Mouse (Mus musculus) CH12.LX (cell line): ENCODE data around the gene Edar. TPM values are rescaled to one million over a fixed set of nuclear protein-coding genes. Genes with fewer than 3 reads are reported as not detected.

Experiments
- DNase-seq: peaks from one replicate; pipeline ENCODE4 v3.0.0-alpha.2; 2013; ENCODE audit errors: extremely low read depth
- H3K27ac ChIP-seq: 2 replicates; pipeline ENCODE4 v1.5.1; 2012; ENCODE audit warnings: low read depth, mild to moderate bottlenecking, control low read depth, moderate library complexity; ENCODE audit not compliant: insufficient read depth
- H3K27me3 ChIP-seq: replicated peaks from 2 replicates; pipeline ENCODE3; 2012; ENCODE audit warnings: inconsistent platforms
- H3K36me3 ChIP-seq, 2 experiments: replicated peaks in 1 of 2; 2 replicates each; pipeline versions ENCODE3 to v1.6.1; 2012; ENCODE audit warnings: inconsistent platforms in 1 of 2, low read length in 1 of 2, mild to moderate bottlenecking in 1 of 2, mixed read lengths in 1 of 2, moderate library complexity in 1 of 2; ENCODE audit not compliant: control insufficient read depth in 1 of 2, insufficient read depth in 1 of 2
- H3K4me1 ChIP-seq, 2 experiments: 2 replicates each; pipeline ENCODE4 v1.6.1; 2012; ENCODE audit warnings: inconsistent platforms in 1 of 2, moderate library complexity in 1 of 2; ENCODE audit not compliant: insufficient read depth in 2 of 2, control insufficient read depth in 1 of 2
- H3K4me2 ChIP-seq: 2 replicates; pipeline ENCODE4 v1.6.1; 2012; ENCODE audit warnings: low read depth, mild to moderate bottlenecking, control low read depth; ENCODE audit not compliant: poor library complexity, insufficient read depth, severe bottlenecking
- H3K4me3 ChIP-seq, 3 experiments: fragments of 150-350 bp in 1 of 3; sonication (generic) in 1 of 3; replicated peaks in 1 of 3; 2 replicates each; pipeline versions ENCODE3 to v1.5.1; 2011 to 2012; ENCODE audit warnings: low read depth in 2 of 3, low read length in 2 of 3, mild to moderate bottlenecking in 2 of 3, moderate library complexity in 2 of 3, control low read depth in 1 of 3, improper control_type of control experiment in 1 of 3, inconsistent platforms in 1 of 3, mixed read lengths in 1 of 3; ENCODE audit not compliant: poor library complexity in 1 of 3
- H3K79me2 ChIP-seq: replicated peaks from 2 replicates; pipeline ENCODE4 v1.6.1; 2012; ENCODE audit warnings: mild to moderate bottlenecking, moderate library complexity; ENCODE audit not compliant: control insufficient read depth, poor library complexity, insufficient read depth, severe bottlenecking; ENCODE audit errors: extremely low read depth
- H3K9ac ChIP-seq: 2 replicates; pipeline ENCODE4 v1.6.1; 2012; ENCODE audit warnings: low read depth, mild to moderate bottlenecking, control low read depth, moderate library complexity; ENCODE audit not compliant: insufficient read depth
- H3K9me3 ChIP-seq: replicated peaks from 2 replicates; pipeline ENCODE3; 2012; ENCODE audit warnings: low read length, inconsistent platforms, mixed read lengths
- BHLHE40 ChIP-seq: IDR thresholded peaks from 2 replicates; pipeline ENCODE4 v1.6.1; 2011; ENCODE audit warnings: mild to moderate bottlenecking, low read depth, low read length, improper control_type of control experiment
- CHD1 ChIP-seq: IDR thresholded peaks from 2 replicates; pipeline ENCODE4 v1.6.1; 2012; ENCODE audit warnings: low read depth, low read length, improper control_type of control experiment, inconsistent platforms
- E2F4 ChIP-seq: IDR thresholded peaks from 2 replicates; pipeline ENCODE4 v1.6.1; 2011; ENCODE audit warnings: low read depth, low read length, improper control_type of control experiment; ENCODE audit not compliant: insufficient replicate concordance
- ELF1 ChIP-seq: IDR thresholded peaks from 2 replicates; pipeline ENCODE4 v1.6.1; 2014; ENCODE audit warnings: low read depth, mild to moderate bottlenecking, inconsistent platforms, low read length, improper control_type of control experiment
- GABPA ChIP-seq: IDR thresholded peaks from 2 replicates; pipeline ENCODE4 v1.6.1; 2012; ENCODE audit warnings: low read depth, low read length, improper control_type of control experiment, inconsistent platforms; ENCODE audit not compliant: insufficient replicate concordance
- IRF4 ChIP-seq: IDR thresholded peaks from 2 replicates; pipeline ENCODE4 v1.6.1; 2014; ENCODE audit warnings: low read depth, mild to moderate bottlenecking, inconsistent platforms, low read length, improper control_type of control experiment
- JUN ChIP-seq: IDR thresholded peaks from 2 replicates; pipeline ENCODE4 v1.6.1; 2011; ENCODE audit warnings: low read depth, mild to moderate bottlenecking, low read length, improper control_type of control experiment, moderate library complexity; ENCODE audit not compliant: insufficient read depth
- KAT2A ChIP-seq: IDR thresholded peaks from 2 replicates; pipeline ENCODE4 v1.6.1; 2012; ENCODE audit warnings: low read length, improper control_type of control experiment, inconsistent platforms; ENCODE audit not compliant: insufficient replicate concordance
- MAFK ChIP-seq: IDR thresholded peaks from 2 replicates; pipeline ENCODE4 v1.6.1; 2011; ENCODE audit warnings: low read length, improper control_type of control experiment; ENCODE audit not compliant: insufficient replicate concordance
- MAZ ChIP-seq: IDR thresholded peaks from 2 replicates; pipeline ENCODE4 v1.6.1; 2012; ENCODE audit warnings: low read depth, mild to moderate bottlenecking, inconsistent platforms, low read length, improper control_type of control experiment, moderate library complexity
- MXI1 ChIP-seq: IDR thresholded peaks from 2 replicates; pipeline ENCODE4 v1.6.1; 2011; ENCODE audit warnings: mild to moderate bottlenecking, low read depth, low read length, improper control_type of control experiment
- MYC ChIP-seq: IDR thresholded peaks from 2 replicates; pipeline ENCODE4 v1.6.1; 2011; ENCODE audit warnings: low read depth, mild to moderate bottlenecking, improper control_type of control experiment, low read length
- NRF1 ChIP-seq: IDR thresholded peaks from 2 replicates; pipeline ENCODE4 v1.6.1; 2014; ENCODE audit warnings: low read depth, mild to moderate bottlenecking, inconsistent platforms, low read length, improper control_type of control experiment, moderate library complexity
- PAX5 ChIP-seq: IDR thresholded peaks from 2 replicates; pipeline ENCODE4 v1.6.1; 2012; ENCODE audit warnings: low read length, inconsistent platforms, mixed read lengths
- RAD21 ChIP-seq: IDR thresholded peaks from 2 replicates; pipeline ENCODE4 v1.6.1; 2011; ENCODE audit warnings: low read depth, mild to moderate bottlenecking, low read length, improper control_type of control experiment, moderate library complexity
- RCOR1 ChIP-seq: conservative IDR thresholded peaks from 2 replicates; pipeline ENCODE4 v1.6.1; 2012; ENCODE audit warnings: low read depth, mild to moderate bottlenecking, inconsistent platforms, low read length, improper control_type of control experiment
- SMC3 ChIP-seq: IDR thresholded peaks from 2 replicates; pipeline ENCODE4 v1.6.1; 2011; ENCODE audit warnings: low read depth, low read length, improper control_type of control experiment
- TCF12 ChIP-seq: IDR thresholded peaks from 2 replicates; pipeline ENCODE4 v1.6.1; 2014; ENCODE audit warnings: low read depth, mild to moderate bottlenecking, inconsistent platforms, low read length, improper control_type of control experiment
- USF1 ChIP-seq: IDR thresholded peaks from 2 replicates; pipeline ENCODE4 v1.6.1; 2014; ENCODE audit warnings: low read depth, mild to moderate bottlenecking, inconsistent platforms, low read length, improper control_type of control experiment
- ZKSCAN1 ChIP-seq: IDR thresholded peaks from 2 replicates; pipeline ENCODE4 v1.6.1; 2012; ENCODE audit warnings: low read depth, inconsistent platforms, low read length, improper control_type of control experiment, borderline replicate concordance
- dilution Hi-C: fragments of 300-500 bp; cut with MboI; formaldehyde crosslinking; loops from 2 replicates; pipeline ENCODE4 v1.14.3; 2020; ENCODE audit warnings: low sequenced_read_pairs; ENCODE audit not compliant: extremely low pct_unique_long_range_greater_than_20kb, extremely low pct_ligation_motif_present
- in situ Hi-C: fragments of 300-500 bp; cut with MboI; formaldehyde crosslinking; loops from 3 replicates; pipeline ENCODE4 v1.14.3; 2019; ENCODE audit warnings: low sequenced_read_pairs, low pct_ligation_motif_present, low pct_unique_long_range_greater_than_20kb, mixed read lengths
- polyA plus RNA-seq: library from polyadenylated mRNA; unstranded; fragments of >175 nt; gene quantifications from 2 replicates; pipeline ENCODE4 v1.2.1, GENCODE M21; 2012; ENCODE audit warnings: low read depth; ENCODE audit not compliant: insufficient read length
- total RNA-seq, 2 experiments: library from RNA; depleted of rRNA; stranded (reverse); fragments of 300-350 nt in 1 of 2; fragments of >200 nt in 1 of 2; gene quantifications; 2 replicates each; pipeline ENCODE4 v1.2.3; 2012 to 2014

Gene Edar
- total and polyA plus RNA-seq, 3 experiments: not detected

DNA sequence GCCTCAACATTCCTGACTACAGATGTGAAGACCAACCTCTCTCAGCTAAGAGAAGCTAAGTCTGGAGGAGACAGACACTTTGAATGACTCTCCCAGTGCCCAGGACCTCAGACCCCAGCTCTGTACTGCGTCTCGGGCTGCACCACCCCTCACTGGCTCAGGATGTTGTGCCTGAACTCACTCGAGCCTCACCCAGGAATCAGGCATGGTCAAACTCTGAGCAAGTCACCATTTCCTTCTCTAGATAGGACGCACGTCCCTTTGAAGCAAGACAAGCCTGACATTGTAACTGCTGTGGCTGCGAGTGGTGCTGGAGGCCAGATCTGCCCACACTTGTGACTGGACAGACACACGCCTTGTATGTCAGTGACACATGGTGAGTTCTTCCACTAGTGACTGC is 73.5 kb downstream of the Edar start:
- Histone ChIP-seq H3K9ac (no peak overlapping the region), H3K36me3 (no peaks in the 10 kb centered on the region), H3K4me2 (no peak overlapping the region), H3K4me3 (no peak overlapping the region), H3K4me1 (no peaks in the 10 kb centered on the region), H3K27ac (no peak overlapping the region), H3K27me3 (peaks cover 3% of the 10 kb centered on the region)
- DNase-seq: no peak
- TF ChIP-seq ELF1: no peak
- TF ChIP-seq MAZ: no peak
- no peak for TF ChIP-seq BHLHE40
- TF ChIP-seq JUN: no peak
- no peak for TF ChIP-seq NRF1
- TF ChIP-seq PAX5: no peak
- TF ChIP-seq MAFK: no peak
- TF ChIP-seq ZKSCAN1: no peak
- no peak for TF ChIP-seq E2F4
- TF ChIP-seq, all 38 proteins: peak for 0
- Histone ChIP-seq H3K9me3 (no peaks in the 10 kb centered on the region), H3K79me2 (no peaks in the 10 kb centered on the region)
- dilution Hi-C loops (no loop called here), in situ Hi-C loops (loop anchor here (25.0 kb wide), 1 partner anchor 1165 kb away; no protein-coding TSS in a partner anchor)

DNA sequence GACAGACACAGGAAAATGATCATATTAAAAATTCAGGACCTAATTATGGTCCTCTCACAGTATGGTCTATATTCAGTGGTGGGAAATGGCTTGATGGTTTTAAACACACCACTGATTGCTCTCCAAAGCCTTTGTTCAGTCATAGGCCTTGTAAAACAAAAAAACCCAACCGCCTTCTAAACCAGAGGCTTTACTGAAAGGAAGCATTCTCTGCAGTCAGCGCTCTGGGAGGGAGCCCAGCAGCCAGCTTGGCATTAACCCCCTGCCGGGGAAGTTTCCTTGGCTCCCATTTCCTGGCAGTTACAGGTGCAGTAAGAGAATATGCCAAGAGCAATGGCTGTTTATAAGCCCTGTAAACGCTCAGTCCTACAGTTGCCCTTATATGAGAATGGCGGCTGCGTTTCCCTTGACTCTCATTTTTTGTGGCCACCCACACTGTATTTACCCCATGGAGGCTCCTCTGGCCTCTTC is 74.0 kb downstream of the Edar start:
- Histone ChIP-seq H3K4me3 (no peak overlapping the region), H3K27me3 (peaks cover 5% of the 10 kb centered on the region), H3K79me2 (no peaks in the 10 kb centered on the region), H3K4me1 (no peaks in the 10 kb centered on the region), H3K4me2 (no peak overlapping the region), H3K27ac (no peak overlapping the region), H3K36me3 (no peaks in the 10 kb centered on the region), H3K9ac (no peak overlapping the region), H3K9me3 (no peaks in the 10 kb centered on the region)
- dilution Hi-C loops (no loop called here), in situ Hi-C loops (loop anchor here (25.0 kb wide), 1 partner anchor 1164 kb away; no protein-coding TSS in a partner anchor)
- TF ChIP-seq MYC (no peak), MXI1 (no peak), RAD21 (no peak), RCOR1 (no peak)
- no peak for DNase-seq

DNA sequence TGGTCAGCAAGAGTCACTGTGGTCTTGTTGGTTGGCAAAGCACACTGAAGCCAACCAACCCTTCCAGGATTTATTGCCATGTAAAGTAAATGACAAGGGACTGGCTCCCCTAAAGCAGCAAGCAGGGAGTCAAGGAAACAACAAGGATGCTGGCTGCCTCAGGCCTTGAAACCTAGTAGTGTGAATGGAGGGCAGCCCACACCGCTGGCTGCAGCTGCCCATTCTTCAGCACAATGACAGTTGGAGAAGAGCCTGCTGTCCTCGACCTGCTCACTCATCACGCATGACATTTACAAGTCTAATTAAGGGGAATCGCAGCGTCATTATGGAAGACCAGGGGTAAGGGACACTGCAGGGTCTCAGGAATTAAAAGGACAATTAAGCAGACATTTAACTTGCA is 74.5 kb downstream of the Edar start:
- Histone ChIP-seq H3K4me3 (no peak overlapping the region), H3K36me3 (no peaks in the 10 kb centered on the region), H3K27ac (no peak overlapping the region), H3K4me1 (no peaks in the 10 kb centered on the region), H3K4me2 (no peak overlapping the region), H3K79me2 (no peaks in the 10 kb centered on the region), H3K27me3 (peaks cover 5% of the 10 kb centered on the region), H3K9ac (no peak overlapping the region), H3K9me3 (no peaks in the 10 kb centered on the region)
- DNase-seq: no peak
- dilution Hi-C loops: no loop called here
- TF ChIP-seq GABPA (no peak), E2F4 (no peak), KAT2A (no peak), USF1 (no peak), RCOR1 (no peak), CHD1 (no peak), SMC3 (no peak), IRF4 (no peak), TCF12 (no peak), BHLHE40 (no peak)
- in situ Hi-C loops: loop anchor here (25.0 kb wide), 1 partner anchor 1164 kb away; no protein-coding TSS in a partner anchor
